Mouse (Mus musculus): Measurements from ENCODE around the gene Gdpgp1. TPM values are rescaled to one million over a fixed set of nuclear protein-coding genes. Genes with fewer than 3 reads are reported as not detected.

Gene Gdpgp1
- 4.0 TPM in 2 replicates for polyA plus RNA-seq (2014; fragmentation: Nextera tagmentation; extraction: Ambion mirVana)

- Histone ChIP-seq H3K4me2 (ENCODE audit: low read length) (peak within 1 kb of the TSS; percentile 93), H3K4me1 (ENCODE audit: control insufficient read depth, insufficient read depth, low read length) (peaks cover 17% of the 10 kb centered on the region; the same call in 1 of the 2 replicates), H3K27ac (replicated peaks; ENCODE audit: low read depth, low read length) (peak within 1 kb of the TSS; percentile 57; the same call in 1 of the 2 replicates), H3K36me3 (ENCODE audit: control insufficient read depth, insufficient read depth, low read length) (peaks cover under 1% of the 10 kb centered on the region; the same call in 1 of the 2 replicates), H3K9me3 (ENCODE audit: control insufficient read depth, low read length) (no peaks in the 10 kb centered on the region), H3K4me3 (replicated peaks; ENCODE audit: low read depth, low read length) (peak within 1 kb of the TSS; percentile 71), H3K9ac (replicated peaks; ENCODE audit: low read length) (peak within 1 kb of the TSS; percentile 62), H3K27me3 (ENCODE audit: control insufficient read depth, insufficient read depth, low read length) (no peaks in the 10 kb centered on the region)
- 0% methylated on average over 56 of the region's 56 CpGs for WGBS
- DNase-seq (peak; percentile 99), ATAC-seq (ENCODE audit: low FRiP score, low TSS enrichment) (peak; percentile 95)
These were observed at the start of gene Gdpgp1, which contains the start of gene Cib1 for GRCm38 (mm10) chr7:80232489-80233029. Gene Gdpgp1 (plus strand): TSS chr7:80232865. Gene Cib1 (minus strand): TSS chr7:80232813.

DNA sequence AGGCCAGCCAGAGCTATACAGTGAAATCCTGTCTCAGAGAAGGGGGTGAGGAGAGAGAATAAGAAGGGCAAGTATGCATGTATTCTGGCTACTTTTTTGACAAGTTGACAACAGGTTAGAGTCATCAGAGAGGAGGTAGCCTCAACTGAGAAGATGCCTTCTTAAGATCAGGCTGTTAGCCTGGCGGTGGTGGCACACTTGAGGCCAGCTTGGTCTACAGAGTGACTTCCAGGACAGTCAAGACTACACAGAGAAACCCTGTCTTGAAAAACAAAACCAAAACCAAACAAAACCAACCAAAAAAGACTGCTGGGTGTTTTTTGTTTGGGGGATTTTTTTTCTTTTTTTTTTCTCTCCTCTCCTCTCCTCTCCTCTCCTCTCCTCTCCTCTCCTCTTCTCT, 49.2 kb upstream of the Gdpgp1 start:
- Histone ChIP-seq H3K9ac (replicated peaks; ENCODE audit: low read length) (no peak overlapping the region), H3K4me2 (ENCODE audit: low read length) (no peak overlapping the region), H3K36me3 (ENCODE audit: control insufficient read depth, insufficient read depth, low read length) (no peaks in the 10 kb centered on the region), H3K4me3 (replicated peaks; ENCODE audit: low read depth, low read length) (no peak overlapping the region), H3K27me3 (ENCODE audit: control insufficient read depth, insufficient read depth, low read length) (no peaks in the 10 kb centered on the region), H3K27ac (replicated peaks; ENCODE audit: low read depth, low read length) (no peak overlapping the region), H3K4me1 (ENCODE audit: control insufficient read depth, insufficient read depth, low read length) (peaks cover 10% of the 10 kb centered on the region), H3K9me3 (ENCODE audit: control insufficient read depth, low read length) (no peaks in the 10 kb centered on the region)
- 93% methylated on average over 1 of the region's 1 CpGs for whole genome bisulfite sequencing
- ATAC-seq (ENCODE audit: low FRiP score, low TSS enrichment), result no peak
- DNase-seq, result no peak

GRCm38 (mm10) chr7:80183969-80184368, 48.7 kb upstream of the Gdpgp1 start:
- no peak overlapping the region for H3K27ac ChIP-seq (replicated peaks; ENCODE audit: low read depth, low read length)
- no peaks in the 10 kb centered on the region for H3K9me3 ChIP-seq (ENCODE audit: control insufficient read depth, low read length)
- H3K36me3 ChIP-seq (ENCODE audit: control insufficient read depth, insufficient read depth, low read length), result no peaks in the 10 kb centered on the region
- no peak for ATAC-seq (ENCODE audit: low FRiP score, low TSS enrichment)
- H3K4me1 ChIP-seq (ENCODE audit: control insufficient read depth, insufficient read depth, low read length), result peaks cover 15% of the 10 kb centered on the region
- no peak for DNase-seq
- H3K27me3 ChIP-seq (ENCODE audit: control insufficient read depth, insufficient read depth, low read length), result no peaks in the 10 kb centered on the region
- no peak overlapping the region for H3K4me2 ChIP-seq (ENCODE audit: low read length)
- WGBS, result 60% methylated on average over 4 of the region's 5 CpGs
- no peak overlapping the region for H3K4me3 ChIP-seq (replicated peaks; ENCODE audit: low read depth, low read length)
- no peak overlapping the region for H3K9ac ChIP-seq (replicated peaks; ENCODE audit: low read length)

DNA sequence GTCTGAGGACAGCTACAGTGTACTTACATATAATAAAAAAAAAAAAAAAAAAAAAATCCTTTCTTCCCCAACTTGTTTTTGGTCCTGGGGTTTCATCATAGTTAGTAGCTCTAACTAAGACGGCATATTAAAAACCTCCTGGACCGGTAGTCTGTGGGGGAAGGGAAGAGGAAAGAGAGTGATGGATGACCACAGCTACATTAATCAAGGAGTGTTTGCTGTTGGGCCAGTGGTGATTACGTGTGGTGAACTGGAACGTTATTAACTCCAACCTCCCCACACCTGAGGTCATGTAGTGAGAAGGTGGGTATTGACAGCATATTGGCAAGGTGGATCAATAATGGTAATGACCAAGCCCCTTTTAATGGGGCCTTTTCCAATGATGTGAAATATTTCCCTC, 48.1 kb upstream of the Gdpgp1 start:
- WGBS, result 80% methylated on average over 4 of the region's 4 CpGs
- Histone ChIP-seq H3K27ac (replicated peaks; ENCODE audit: low read depth, low read length) (no peak overlapping the region), H3K4me3 (replicated peaks; ENCODE audit: low read depth, low read length) (no peak overlapping the region), H3K4me2 (ENCODE audit: low read length) (no peak overlapping the region), H3K4me1 (ENCODE audit: control insufficient read depth, insufficient read depth, low read length) (peaks cover 20% of the 10 kb centered on the region), H3K9ac (replicated peaks; ENCODE audit: low read length) (no peak overlapping the region), H3K27me3 (ENCODE audit: control insufficient read depth, insufficient read depth, low read length) (no peaks in the 10 kb centered on the region), H3K9me3 (ENCODE audit: control insufficient read depth, low read length) (no peaks in the 10 kb centered on the region), H3K36me3 (ENCODE audit: control insufficient read depth, insufficient read depth, low read length) (no peaks in the 10 kb centered on the region)
- ATAC-seq (ENCODE audit: low FRiP score, low TSS enrichment) (no peak), DNase-seq (no peak)

- Histone ChIP-seq H3K4me1 (ENCODE audit: control insufficient read depth, insufficient read depth, low read length) (peaks cover 20% of the 10 kb centered on the region), H3K36me3 (ENCODE audit: control insufficient read depth, insufficient read depth, low read length) (no peaks in the 10 kb centered on the region), H3K9me3 (ENCODE audit: control insufficient read depth, low read length) (no peaks in the 10 kb centered on the region), H3K4me2 (ENCODE audit: low read length) (no peak overlapping the region), H3K4me3 (replicated peaks; ENCODE audit: low read depth, low read length) (no peak overlapping the region), H3K27me3 (ENCODE audit: control insufficient read depth, insufficient read depth, low read length) (no peaks in the 10 kb centered on the region), H3K9ac (replicated peaks; ENCODE audit: low read length) (no peak overlapping the region), H3K27ac (replicated peaks; ENCODE audit: low read depth, low read length) (no peak overlapping the region)
- 67% methylated on average over 6 of the region's 6 CpGs for WGBS
- ATAC-seq (ENCODE audit: low FRiP score, low TSS enrichment) (no peak), DNase-seq (no peak)
These were observed 47.7 kb upstream of the Gdpgp1 start for GRCm38 (mm10) chr7:80184968-80185367.

DNA sequence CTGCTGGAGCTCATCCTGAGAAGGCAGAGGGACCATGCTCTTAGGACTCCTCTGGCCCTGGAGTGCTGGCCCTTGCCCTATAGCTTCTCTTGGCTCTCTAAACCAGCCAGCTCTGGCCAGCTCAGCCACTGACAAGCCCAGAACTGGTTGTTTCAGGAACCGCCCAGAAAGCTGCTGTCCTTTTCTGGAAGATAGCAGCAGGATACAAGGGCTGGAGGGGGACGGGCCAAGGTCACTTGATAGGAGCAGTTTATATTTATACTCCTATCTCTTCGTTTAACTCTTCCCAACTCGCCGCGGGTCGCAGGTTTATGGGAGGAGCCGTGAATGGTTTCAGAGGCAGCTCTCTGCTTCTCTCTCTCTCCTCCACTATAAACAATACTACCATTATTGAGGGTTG, 46.6 kb upstream of the Gdpgp1 start:
- peak overlapping the region; percentile 72 for H3K4me2 ChIP-seq (ENCODE audit: low read length)
- H3K9me3 ChIP-seq (ENCODE audit: control insufficient read depth, low read length), result no peaks in the 10 kb centered on the region
- WGBS, result 20% methylated on average over 8 of the region's 8 CpGs
- no peak for DNase-seq
- H3K4me3 ChIP-seq (replicated peaks; ENCODE audit: low read depth, low read length), result peak overlapping the region; percentile 49
- no peak for ATAC-seq (ENCODE audit: low FRiP score, low TSS enrichment)
- H3K27me3 ChIP-seq (ENCODE audit: control insufficient read depth, insufficient read depth, low read length), result no peaks in the 10 kb centered on the region
- H3K9ac ChIP-seq (replicated peaks; ENCODE audit: low read length), result no peak overlapping the region
- peak overlapping the region; percentile 87 for H3K27ac ChIP-seq (replicated peaks; ENCODE audit: low read depth, low read length)
- H3K4me1 ChIP-seq (ENCODE audit: control insufficient read depth, insufficient read depth, low read length), result peaks cover 20% of the 10 kb centered on the region
- no peaks in the 10 kb centered on the region for H3K36me3 ChIP-seq (ENCODE audit: control insufficient read depth, insufficient read depth, low read length)

DNA sequence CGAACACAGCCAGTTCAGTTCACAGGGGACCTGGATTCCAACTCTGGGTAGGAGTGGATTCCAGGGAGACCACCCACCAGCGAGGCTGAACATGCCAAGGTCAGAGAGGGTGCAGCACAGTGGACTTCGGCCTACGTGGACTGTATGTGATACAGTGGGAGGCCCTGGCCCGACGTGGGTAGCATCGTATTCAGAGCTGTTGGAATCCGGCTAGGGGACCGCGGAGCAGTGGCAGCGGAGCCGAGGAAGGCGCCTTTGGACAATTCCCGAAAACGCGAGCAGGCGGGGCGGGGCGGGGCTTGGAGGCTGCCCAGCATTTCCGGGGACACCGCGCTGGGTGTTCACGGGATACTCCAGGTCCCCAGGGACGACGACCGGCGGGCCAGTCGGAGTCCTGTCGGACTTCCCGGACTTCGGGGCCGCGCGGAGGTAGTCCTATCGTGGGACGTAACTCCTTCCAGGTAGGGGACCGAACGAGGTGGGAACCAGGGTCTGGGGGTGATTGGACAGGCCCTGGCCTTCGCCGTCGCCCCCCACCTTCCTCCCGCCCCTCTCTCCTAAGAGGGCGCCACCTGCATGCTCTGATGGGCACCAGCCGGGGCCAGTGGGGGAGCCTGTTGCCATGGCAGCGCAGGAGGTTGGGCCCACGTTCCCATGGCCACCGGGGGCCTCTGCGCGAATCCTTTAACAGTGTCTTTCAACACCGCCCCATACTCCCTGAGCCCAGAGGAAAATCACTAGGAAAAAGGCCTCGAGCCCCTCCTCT, 46.0 kb upstream of the Gdpgp1 start, which contains the start of gene Sema4b:
Gene Sema4b, plus strand, starts transcription at position 311 of the 766 bp plus-strand sequence.
- H3K4me3 ChIP-seq (replicated peaks; ENCODE audit: low read depth, low read length), result peak within 1 kb of the TSS; percentile 49
- H3K9ac ChIP-seq (replicated peaks; ENCODE audit: low read length), result peak within 1 kb of the TSS; percentile 64
- WGBS, result under 1% methylated on average over 51 of the region's 51 CpGs
- peaks cover 25% of the 10 kb centered on the region for H3K4me1 ChIP-seq (ENCODE audit: control insufficient read depth, insufficient read depth, low read length)
- peak; percentile 94 for ATAC-seq (ENCODE audit: low FRiP score, low TSS enrichment)
- H3K27ac ChIP-seq (replicated peaks; ENCODE audit: low read depth, low read length), result peak within 1 kb of the TSS; percentile 87
- DNase-seq, result peak; percentile 94
- H3K36me3 ChIP-seq (ENCODE audit: control insufficient read depth, insufficient read depth, low read length), result no peaks in the 10 kb centered on the region
- H3K27me3 ChIP-seq (ENCODE audit: control insufficient read depth, insufficient read depth, low read length), result no peaks in the 10 kb centered on the region
- peak within 1 kb of the TSS; percentile 72 for H3K4me2 ChIP-seq (ENCODE audit: low read length)
- H3K9me3 ChIP-seq (ENCODE audit: control insufficient read depth, low read length), result no peaks in the 10 kb centered on the region

DNA sequence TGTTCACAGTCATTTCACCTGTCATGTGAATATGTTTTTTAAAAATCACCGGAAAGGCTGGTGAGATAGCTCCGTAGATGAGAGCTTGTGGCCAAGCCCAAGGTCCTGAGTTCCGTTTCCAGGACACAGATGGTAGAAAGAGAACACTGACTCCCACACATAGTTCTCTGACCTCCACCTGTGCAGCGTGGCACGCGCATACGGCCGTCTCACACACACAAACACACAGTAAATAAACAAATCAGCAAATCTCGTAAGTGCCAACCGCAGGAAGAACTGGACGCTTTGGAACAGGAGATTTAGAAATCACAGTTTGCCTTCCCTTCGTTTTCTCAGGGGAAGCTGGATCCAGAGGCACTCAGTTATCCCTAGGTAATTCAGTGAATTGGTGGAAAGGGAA, 45.2 kb upstream of the Gdpgp1 start:
- Histone ChIP-seq H3K9ac (replicated peaks; ENCODE audit: low read length) (peak overlapping the region; percentile 64), H3K36me3 (ENCODE audit: control insufficient read depth, insufficient read depth, low read length) (no peaks in the 10 kb centered on the region), H3K27me3 (ENCODE audit: control insufficient read depth, insufficient read depth, low read length) (no peaks in the 10 kb centered on the region), H3K27ac (replicated peaks; ENCODE audit: low read depth, low read length) (peak overlapping the region; percentile 87), H3K9me3 (ENCODE audit: control insufficient read depth, low read length) (no peaks in the 10 kb centered on the region), H3K4me2 (ENCODE audit: low read length) (peak overlapping the region; percentile 72), H3K4me3 (replicated peaks; ENCODE audit: low read depth, low read length) (peak overlapping the region; percentile 49), H3K4me1 (ENCODE audit: control insufficient read depth, insufficient read depth, low read length) (peaks cover 32% of the 10 kb centered on the region)
- ATAC-seq (ENCODE audit: low FRiP score, low TSS enrichment) (no peak), DNase-seq (no peak)
- 24% methylated on average over 12 of the region's 12 CpGs for WGBS

Data from midbrain, embryonic 14.5 days (tissue).